Mouse (Mus musculus): Measurements from ENCODE around the gene Fam50a. TPM values are rescaled to one million over a fixed set of nuclear protein-coding genes. Genes with fewer than 3 reads are reported as not detected.

Fam50a gene
- 32.0 and 41.0 TPM in 2 replicates for polyA plus RNA-seq (2012; rRNA removed)

- TF ChIP-seq CTCF (IDR thresholded peaks at IDR 0.05; ENCODE audit: borderline replicate concordance, extremely low read depth, insufficient read depth, insufficient read length) (no peak), POLR2A (IDR thresholded peaks at IDR 0.05; ENCODE audit: borderline replicate concordance, extremely low read depth, insufficient read depth, insufficient read length, poor library complexity, severe bottlenecking) (no peak)
- peak; percentile 95 for DNase-seq (ENCODE audit: low read depth)
Observed at GRCm38 (mm10) chrX:74312540-74313464, at the start of gene Fam50a. TSS of gene Fam50a (plus strand) at chrX:74313033.

GRCm38 (mm10) chrX:74269736-74270061 lies 43.1 kb upstream of the Fam50a start:
- no peak for DNase-seq (ENCODE audit: low read depth)
- TF ChIP-seq POLR2A (IDR thresholded peaks at IDR 0.05; ENCODE audit: borderline replicate concordance, extremely low read depth, insufficient read depth, insufficient read length, poor library complexity, severe bottlenecking), result no peak
- no peak for TF ChIP-seq CTCF (IDR thresholded peaks at IDR 0.05; ENCODE audit: borderline replicate concordance, extremely low read depth, insufficient read depth, insufficient read length)

- TF ChIP-seq POLR2A (IDR thresholded peaks at IDR 0.05; ENCODE audit: borderline replicate concordance, extremely low read depth, insufficient read depth, insufficient read length, poor library complexity, severe bottlenecking) (peak; percentile 82; the same call in 1 of the 2 replicates), CTCF (IDR thresholded peaks at IDR 0.05; ENCODE audit: borderline replicate concordance, extremely low read depth, insufficient read depth, insufficient read length) (no peak)
- peak; percentile 99 for DNase-seq (ENCODE audit: low read depth)
Observed at GRCm38 (mm10) chrX:74270062-74270901, 42.6 kb upstream of the Fam50a start, which contains the start of gene Rpl10. TSS of gene Rpl10 (plus strand) at chrX:74270812.

GRCm38 (mm10) chrX:74270902-74271551 lies 41.8 kb upstream of the Fam50a start:
- no peak for TF ChIP-seq CTCF (IDR thresholded peaks at IDR 0.05; ENCODE audit: borderline replicate concordance, extremely low read depth, insufficient read depth, insufficient read length)
- no peak for TF ChIP-seq POLR2A (IDR thresholded peaks at IDR 0.05; ENCODE audit: borderline replicate concordance, extremely low read depth, insufficient read depth, insufficient read length, poor library complexity, severe bottlenecking)
- peak; percentile 39 for DNase-seq (ENCODE audit: low read depth)

GRCm38 (mm10) chrX:74273422-74274322 lies 39.2 kb upstream of the Fam50a start:
- TF ChIP-seq CTCF (IDR thresholded peaks at IDR 0.05; ENCODE audit: borderline replicate concordance, extremely low read depth, insufficient read depth, insufficient read length) (no peak), POLR2A (IDR thresholded peaks at IDR 0.05; ENCODE audit: borderline replicate concordance, extremely low read depth, insufficient read depth, insufficient read length, poor library complexity, severe bottlenecking) (no peak)
- no peak for DNase-seq (ENCODE audit: low read depth)

GRCm38 (mm10) chrX:74277916-74278315 lies 34.9 kb upstream of the Fam50a start:
- DNase-seq (ENCODE audit: low read depth), result no peak
- TF ChIP-seq POLR2A (IDR thresholded peaks at IDR 0.05; ENCODE audit: borderline replicate concordance, extremely low read depth, insufficient read depth, insufficient read length, poor library complexity, severe bottlenecking) (no peak), CTCF (IDR thresholded peaks at IDR 0.05; ENCODE audit: borderline replicate concordance, extremely low read depth, insufficient read depth, insufficient read length) (no peak)

- TF ChIP-seq CTCF (IDR thresholded peaks at IDR 0.05; ENCODE audit: borderline replicate concordance, extremely low read depth, insufficient read depth, insufficient read length) (no peak), POLR2A (IDR thresholded peaks at IDR 0.05; ENCODE audit: borderline replicate concordance, extremely low read depth, insufficient read depth, insufficient read length, poor library complexity, severe bottlenecking) (no peak)
- DNase-seq (ENCODE audit: low read depth), result no peak
Observed at GRCm38 (mm10) chrX:74281041-74281731, 31.6 kb upstream of the Fam50a start.

GRCm38 (mm10) chrX:74281732-74282394 lies 31.0 kb upstream of the Fam50a start, which contains the start of the genes Taz and Dnase1l1:
TSS of gene Taz (plus strand) at chrX:74281912.
TSS of gene Dnase1l1 (minus strand) at chrX:74282337.
- no peak for TF ChIP-seq CTCF (IDR thresholded peaks at IDR 0.05; ENCODE audit: borderline replicate concordance, extremely low read depth, insufficient read depth, insufficient read length)
- no peak for TF ChIP-seq POLR2A (IDR thresholded peaks at IDR 0.05; ENCODE audit: borderline replicate concordance, extremely low read depth, insufficient read depth, insufficient read length, poor library complexity, severe bottlenecking)
- DNase-seq (ENCODE audit: low read depth), result peak; percentile 70

All from brain, embryonic 14.5 days (tissue).